Mouse (Mus musculus) kidney, postnatal 0 days (tissue): Measurements from ENCODE around the gene Sh2d2a. TPM values are rescaled to one million over a fixed set of nuclear protein-coding genes. Genes with fewer than 3 reads are reported as not detected.
A peak's percentile ranks its signal among the peaks of the same experiment; 100 is the strongest.
"Not testable (repeated sequence)": the region's sequence is repeated elsewhere in the genome, so short reads cannot be mapped to it uniquely, and the experiment has no call there.

Experiments
- ATAC-seq: fragments of 200-750 bp; cut with Nextera tagmentation; replicated peaks from 2 replicates; pipeline ENCODE4 v1.8.0; 2017; ENCODE audit warnings: low read depth, moderate number of reproducible peaks, moderate TSS enrichment, moderate library complexity; ENCODE audit not compliant: low FRiP score
- DNase-seq: peaks from one replicate; pipeline ENCODE4 v3.0.0-alpha.2; 2016; ENCODE audit warnings: low spot score
- H3K27ac ChIP-seq: fragments of 300-500 bp; sonication (generic); 2 replicates; pipeline ENCODE4 v1.5.1; 2014; ENCODE audit warnings: mild to moderate bottlenecking
- H3K27me3 ChIP-seq: fragments of 300-500 bp; sonication (generic); 2 replicates; pipeline ENCODE4 v1.6.1; 2014; ENCODE audit warnings: low read length, mixed read lengths; ENCODE audit not compliant: insufficient read depth
- H3K36me3 ChIP-seq: fragments of 300-500 bp; sonication (generic); 2 replicates; pipeline ENCODE4 v1.6.1; 2014; ENCODE audit warnings: low read length, mixed read lengths; ENCODE audit not compliant: insufficient read depth
- H3K4me1 ChIP-seq: fragments of 300-500 bp; sonication (generic); replicated peaks from 2 replicates; pipeline ENCODE4 v1.6.1; 2014; ENCODE audit warnings: antibody characterized with exemption, low read length, mixed read lengths; ENCODE audit not compliant: insufficient read depth
- H3K4me2 ChIP-seq: fragments of 300-500 bp; sonication (generic); 2 replicates; pipeline ENCODE4 v1.6.1; 2014; ENCODE audit warnings: mild to moderate bottlenecking, low read length, moderate library complexity, mixed read lengths
- H3K4me3 ChIP-seq: fragments of 300-500 bp; sonication (generic); replicated peaks from 2 replicates; pipeline ENCODE4 v1.5.1; 2014; ENCODE audit warnings: low read depth, low read length
- H3K9ac ChIP-seq: fragments of 300-500 bp; sonication (generic); 2 replicates; pipeline ENCODE4 v1.6.1; 2014; ENCODE audit warnings: low read depth, low read length
- H3K9me3 ChIP-seq: fragments of 300-500 bp; sonication (generic); replicated peaks from 2 replicates; pipeline ENCODE4 v1.6.1; 2016; ENCODE audit warnings: low read length, inconsistent platforms, mixed read lengths
- CTCF ChIP-seq: IDR thresholded peaks from 2 replicates; pipeline ENCODE4 v1.5.1; 2016; ENCODE audit warnings: antibody characterized with exemption, low read depth, mild to moderate bottlenecking, moderate library complexity
- WGBS: fragments of 180-500 bp; shearing (Covaris S2); extraction: QIAGEN DNeasy Blood & Tissue Kit; methylation state at CpG from one replicate; pipeline ENCODE4 v1.1.7; 2014; 5-methylcytosine and 5-hydroxymethylcytosine counted together
- polyA plus RNA-seq: library from polyadenylated mRNA; unstranded; fragments of >200 nt; fragmentation: Nextera tagmentation; extraction: Ambion mirVana; gene quantifications from 2 replicates; pipeline ENCODE4 v1.2.1, GENCODE M21; 2015

Gene Sh2d2a
- polyA plus RNA-seq, 1 experiment from 2014 or later = 0.11 TPM

- Histone ChIP-seq H3K27ac (no peak overlapping the region), H3K4me3 (peak overlapping the region; percentile 97), H3K9me3 (no peaks in the 10 kb centered on the region), H3K27me3 (no peaks in the 10 kb centered on the region), H3K9ac (peak overlapping the region; percentile 91), H3K4me2 (peak overlapping the region; percentile 76), H3K36me3 (peaks cover 6% of the 10 kb centered on the region; the same call in 1 of the 2 replicates), H3K4me1 (peaks cover 11% of the 10 kb centered on the region; the same call in 1 of the 2 replicates)
- DNase-seq = no peak
- TF ChIP-seq CTCF = no peak
- no peak for ATAC-seq
- 4% methylated on average over 3 of the region's 3 CpGs for WGBS
Observed at GRCm38 (mm10) chr3:87884291-87884690, 37.7 kb downstream of the Sh2d2a start.

GRCm38 (mm10) chr3:87884708-87885251 lies 38.2 kb downstream of the Sh2d2a start:
- DNase-seq (peak; percentile 74), ATAC-seq (peak; percentile 13; the same call in 1 of the 2 replicates)
- Histone ChIP-seq H3K9me3 (no peaks in the 10 kb centered on the region), H3K4me2 (peak overlapping the region; percentile 76), H3K27ac (peak overlapping the region; percentile 90), H3K27me3 (no peaks in the 10 kb centered on the region), H3K36me3 (peaks cover 6% of the 10 kb centered on the region; the same call in 1 of the 2 replicates), H3K4me1 (peaks cover 11% of the 10 kb centered on the region; the same call in 1 of the 2 replicates), H3K9ac (peak overlapping the region; percentile 91), H3K4me3 (peak overlapping the region; percentile 97)
- TF ChIP-seq CTCF = no peak
- WGBS = 0% methylated on average over 28 of the region's 28 CpGs

GRCm38 (mm10) chr3:87885281-87886003 lies 38.9 kb downstream of the Sh2d2a start, which contains the start of gene Prcc:
Gene Prcc, minus strand, starts transcription at chr3:87885608.
- DNase-seq (peak; percentile 100), ATAC-seq (peak; percentile 96)
- H3K4me1 ChIP-seq = peaks cover 11% of the 10 kb centered on the region; the same call in 1 of the 2 replicates
- H3K4me2 ChIP-seq = peak within 1 kb of the TSS; percentile 76
- WGBS = under 1% methylated on average over 33 of the region's 33 CpGs
- TF ChIP-seq CTCF = no peak; the same call in 1 of the 2 replicates
- peak within 1 kb of the TSS; percentile 90 for H3K27ac ChIP-seq
- H3K4me3 ChIP-seq = peak within 1 kb of the TSS; percentile 97
- H3K9me3 ChIP-seq = no peaks in the 10 kb centered on the region
- no peaks in the 10 kb centered on the region for H3K27me3 ChIP-seq
- peak within 1 kb of the TSS; percentile 91 for H3K9ac ChIP-seq
- peaks cover 4% of the 10 kb centered on the region; the same call in 1 of the 2 replicates for H3K36me3 ChIP-seq

- no peak overlapping the region for H3K27ac ChIP-seq
- peak overlapping the region; percentile 56 for H3K4me2 ChIP-seq
- ATAC-seq = no peak; the same call in 1 of the 2 replicates
- peak overlapping the region; percentile 23; the same call in 1 of the 2 replicates for H3K9ac ChIP-seq
- WGBS = 7% methylated on average over 10 of the region's 10 CpGs
- peaks cover 11% of the 10 kb centered on the region; the same call in 1 of the 2 replicates for H3K4me1 ChIP-seq
- no peak for TF ChIP-seq CTCF
- no peak for DNase-seq
- no peaks in the 10 kb centered on the region for H3K36me3 ChIP-seq
- H3K9me3 ChIP-seq = no peaks in the 10 kb centered on the region
- no peaks in the 10 kb centered on the region for H3K27me3 ChIP-seq
- H3K4me3 ChIP-seq = peak overlapping the region; percentile 97
Observed at GRCm38 (mm10) chr3:87886004-87886365, 39.4 kb downstream of the Sh2d2a start.

GRCm38 (mm10) chr3:87886416-87886815 lies 39.9 kb downstream of the Sh2d2a start:
- TF ChIP-seq CTCF = no peak
- Histone ChIP-seq H3K9ac (0 out of 2 replicates have a peak overlapping the region, but pooled peaks have one; percentile 23), H3K4me1 (peaks cover 11% of the 10 kb centered on the region; the same call in 1 of the 2 replicates), H3K4me3 (no peak overlapping the region), H3K9me3 (no peaks in the 10 kb centered on the region), H3K36me3 (no peaks in the 10 kb centered on the region), H3K27me3 (no peaks in the 10 kb centered on the region), H3K4me2 (peak overlapping the region; percentile 56), H3K27ac (no peak overlapping the region)
- ATAC-seq (no peak), DNase-seq (no peak)
- 80% methylated on average over 6 of the region's 6 CpGs for WGBS

GRCm38 (mm10) chr3:87887400-87887799 lies 40.8 kb downstream of the Sh2d2a start:
- not testable (repeated sequence) for H3K27me3 ChIP-seq
- WGBS = 82% methylated on average over 4 of the region's 4 CpGs

More at GRCm38 (mm10) chr3:87887400-87887799, 40.8 kb downstream of the Sh2d2a start:
- not testable (repeated sequence) for H3K9ac ChIP-seq, H3K36me3 ChIP-seq, DNase-seq, H3K27ac ChIP-seq, H3K4me3 ChIP-seq, ATAC-seq, H3K9me3 ChIP-seq, H3K4me2 ChIP-seq
- peaks cover 11% of the 10 kb centered on the region; the same call in 1 of the 2 replicates for H3K4me1 ChIP-seq
- peak; percentile 43 for TF ChIP-seq CTCF
